Mouse (Mus musculus): ENCODE data around the gene Mks1. TPM values are rescaled to one million over a fixed set of nuclear protein-coding genes. Genes with fewer than 3 reads are reported as not detected.

Mks1 gene
- polyA plus RNA-seq, 1 experiment = 12.6 TPM

GRCm38 (mm10) chr11:87892168-87892567 lies 39.2 kb downstream of the Mks1 start, which contains the start of gene Olfr462:
Olfr462 (minus strand) TSS chr11:87892268.
- no peak within 1 kb of the TSS for H3K4me3 ChIP-seq (ENCODE audit: extremely low read depth, insufficient read depth, insufficient read length)
- DNase-seq (ENCODE audit: low read depth in 1 of 2, low spot score in 2 of 2) = no peak
- no peaks in the 10 kb centered on the region for H3K36me3 ChIP-seq (ENCODE audit: control insufficient read depth, insufficient read depth, low read length)
- H3K4me1 ChIP-seq (ENCODE audit: control insufficient read depth, insufficient read depth, insufficient read length) = no peaks in the 10 kb centered on the region
- TF ChIP-seq CTCF (IDR thresholded peaks at IDR 0.05; ENCODE audit: extremely low read depth, insufficient read depth, insufficient read length, insufficient replicate concordance) (no peak), POLR2A (IDR thresholded peaks at IDR 0.05; ENCODE audit: low read depth, low read length) (no peak)
- 87% methylated on average over 6 of the region's 6 CpGs for WGBS
- no peaks in the 10 kb centered on the region for H3K27me3 ChIP-seq (ENCODE audit: control insufficient read depth, insufficient read depth, low read length)
- no peak within 1 kb of the TSS for H3K27ac ChIP-seq (ENCODE audit: insufficient read depth, low read length)

GRCm38 (mm10) chr11:87897287-87897686 lies 44.3 kb downstream of the Mks1 start, which contains the start of gene Olfr463:
Olfr463 (minus strand) TSS chr11:87897387.
- no peak for TF ChIP-seq CTCF (IDR thresholded peaks at IDR 0.05; ENCODE audit: extremely low read depth, insufficient read depth, insufficient read length, insufficient replicate concordance)
- no peak for TF ChIP-seq POLR2A (IDR thresholded peaks at IDR 0.05; ENCODE audit: low read depth, low read length)
- H3K27me3 ChIP-seq (ENCODE audit: control insufficient read depth, insufficient read depth, low read length) = no peaks in the 10 kb centered on the region; the same call in none of the 2 replicates
- H3K4me1 ChIP-seq (ENCODE audit: control insufficient read depth, insufficient read depth, insufficient read length) = no peaks in the 10 kb centered on the region
- no peak for DNase-seq (ENCODE audit: low read depth in 1 of 2, low spot score in 2 of 2)
- H3K36me3 ChIP-seq (ENCODE audit: control insufficient read depth, insufficient read depth, low read length) = no peaks in the 10 kb centered on the region
- no peak within 1 kb of the TSS for H3K27ac ChIP-seq (ENCODE audit: insufficient read depth, low read length)
- no peak within 1 kb of the TSS for H3K4me3 ChIP-seq (ENCODE audit: extremely low read depth, insufficient read depth, insufficient read length)

GRCm38 (mm10) chr11:87904331-87904730 lies 51.3 kb downstream of the Mks1 start:
- TF ChIP-seq POLR2A (IDR thresholded peaks at IDR 0.05; ENCODE audit: low read depth, low read length) = no peak
- TF ChIP-seq CTCF (IDR thresholded peaks at IDR 0.05; ENCODE audit: extremely low read depth, insufficient read depth, insufficient read length, insufficient replicate concordance) = no peak
- Histone ChIP-seq H3K27ac (ENCODE audit: insufficient read depth, low read length) (no peak overlapping the region), H3K4me1 (ENCODE audit: control insufficient read depth, insufficient read depth, insufficient read length) (no peaks in the 10 kb centered on the region), H3K4me3 (ENCODE audit: extremely low read depth, insufficient read depth, insufficient read length) (no peak overlapping the region), H3K27me3 (ENCODE audit: control insufficient read depth, insufficient read depth, low read length) (no peaks in the 10 kb centered on the region; the same call in 1 of the 2 replicates), H3K36me3 (ENCODE audit: control insufficient read depth, insufficient read depth, low read length) (no peaks in the 10 kb centered on the region)
- DNase-seq (ENCODE audit: low read depth in 1 of 2, low spot score in 2 of 2) = no peak
- 82% methylated on average over 3 of the region's 3 CpGs for WGBS

Other genes starting within 250 kb of the Mks1 start
- gene Hsf5, start 236.1 kb upstream of the Mks1 start, polyA plus RNA-seq (2012; rRNA removed) = 0.01 TPM in 1 of 2 replicates, not detected in the other
- gene Rnf43, start 190.5 kb upstream of the Mks1 start, polyA plus RNA-seq (2012; rRNA removed) = 3.5 and 4.9 TPM in 2 replicates
- gene Supt4a, start 115.7 kb upstream of the Mks1 start, polyA plus RNA-seq (2012; rRNA removed) = 59.1 and 62.2 TPM in 2 replicates
- 6.1 and 6.2 TPM in 2 replicates for gene Tspoap1, start 92.7 kb upstream of the Mks1 start, polyA plus RNA-seq (2012; rRNA removed)
- gene Mpo, start 59.6 kb upstream of the Mks1 start, polyA plus RNA-seq (2012; rRNA removed) = 21.9 and 28.7 TPM in 2 replicates
- gene Lpo, start 24.9 kb upstream of the Mks1 start, polyA plus RNA-seq (2012; rRNA removed) = 0.02 and 0.09 TPM in 2 replicates
- 2.5 and 12.7 TPM in 2 replicates for gene Epx, start 22.3 kb downstream of the Mks1 start, polyA plus RNA-seq (2012; rRNA removed)
- not detected in 2 replicates for gene Olfr462, start 39.1 kb downstream of the Mks1 start, polyA plus RNA-seq (2012; rRNA removed)
- not detected in 2 replicates for gene Olfr463, start 44.2 kb downstream of the Mks1 start, polyA plus RNA-seq (2012; rRNA removed)
- not detected in 2 replicates for gene Olfr464, start 67.8 kb downstream of the Mks1 start, polyA plus RNA-seq (2012; rRNA removed)
- 28.6 and 33.8 TPM in 2 replicates for gene Dynll2, start 134.3 kb downstream of the Mks1 start, polyA plus RNA-seq (2012; rRNA removed)
- gene Srsf1, start 194.2 kb downstream of the Mks1 start, polyA plus RNA-seq (2012; rRNA removed) = 106 and 133 TPM in 2 replicates
- 14.2 and 15.5 TPM in 2 replicates for gene Vezf1, start 215.1 kb downstream of the Mks1 start, polyA plus RNA-seq (2012; rRNA removed)
- 10.7 and 12.1 TPM in 2 replicates for gene Cuedc1, start 244.8 kb downstream of the Mks1 start, polyA plus RNA-seq (2012; rRNA removed)